Mouse (Mus musculus) cerebellum, adult 11 months (tissue): ENCODE results near the gene Ppp3ca.
A peak's percentile ranks its signal among the peaks of the same experiment; 100 is the strongest.

ENCODE experiments used
- DNase-seq: peaks from one replicate; pipeline ENCODE4 v3.0.0; 2022

The Ppp3ca gene

DNA sequence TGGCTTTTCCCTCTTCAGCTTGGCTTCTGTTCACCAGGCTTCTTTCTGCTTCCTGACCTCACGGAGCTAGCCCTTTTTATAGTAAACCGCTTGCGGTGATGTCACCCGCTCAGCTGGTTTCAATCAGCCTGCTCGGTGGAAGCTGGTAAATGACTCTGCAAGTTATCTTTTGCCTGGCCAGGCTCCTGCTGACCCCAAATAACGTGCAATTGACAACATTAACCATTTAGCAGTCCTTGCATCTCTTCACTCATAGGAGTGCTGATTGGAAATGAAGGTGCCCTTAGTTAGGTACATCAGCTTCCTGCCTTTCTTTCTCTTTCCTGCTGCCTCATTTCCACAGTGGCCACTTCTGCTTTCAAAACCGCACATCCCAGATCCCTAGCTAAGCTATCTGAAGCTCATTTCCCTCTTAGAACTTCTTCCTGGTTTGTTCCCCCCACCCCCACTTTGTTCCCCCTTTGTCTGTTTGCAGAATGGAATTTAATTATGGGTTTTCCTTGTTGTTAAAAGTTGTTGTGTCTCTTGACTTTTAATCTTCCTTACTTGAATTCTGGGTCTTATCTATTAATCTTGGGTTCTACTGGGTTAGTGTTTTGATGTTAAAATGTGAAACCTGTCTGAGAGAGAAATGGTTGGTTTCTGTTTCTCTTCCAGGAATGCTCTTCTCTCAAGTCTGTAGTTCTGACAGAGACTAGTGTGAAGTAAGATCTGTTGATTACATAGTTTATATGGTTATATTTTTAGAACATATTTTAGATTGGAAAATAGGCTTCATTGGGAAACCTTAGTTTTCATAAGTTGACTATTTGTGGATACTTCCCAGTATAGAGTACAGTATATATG is 55.6 kb downstream of the Ppp3ca start:
- peak; percentile 77 for DNase-seq

DNA sequence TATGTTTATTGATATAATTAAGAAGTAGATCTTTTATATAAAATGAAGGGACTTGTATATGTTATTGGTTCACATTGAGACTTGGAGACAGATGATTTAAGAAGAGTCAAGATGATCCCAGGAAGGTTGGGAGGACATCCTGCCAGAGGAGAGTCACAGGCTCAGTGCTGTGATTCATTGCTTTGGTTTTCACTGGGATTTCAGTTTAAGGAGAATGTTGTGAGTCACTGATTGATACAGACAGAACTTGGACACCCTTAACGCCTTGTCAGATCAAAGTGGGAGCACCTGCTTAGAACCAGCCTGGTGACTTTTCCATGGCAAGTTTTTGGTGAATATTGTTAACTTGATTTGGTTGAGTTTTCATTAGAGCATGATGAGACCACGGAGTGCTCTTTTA is 58.0 kb downstream of the Ppp3ca start:
- DNase-seq, result no peak

DNA sequence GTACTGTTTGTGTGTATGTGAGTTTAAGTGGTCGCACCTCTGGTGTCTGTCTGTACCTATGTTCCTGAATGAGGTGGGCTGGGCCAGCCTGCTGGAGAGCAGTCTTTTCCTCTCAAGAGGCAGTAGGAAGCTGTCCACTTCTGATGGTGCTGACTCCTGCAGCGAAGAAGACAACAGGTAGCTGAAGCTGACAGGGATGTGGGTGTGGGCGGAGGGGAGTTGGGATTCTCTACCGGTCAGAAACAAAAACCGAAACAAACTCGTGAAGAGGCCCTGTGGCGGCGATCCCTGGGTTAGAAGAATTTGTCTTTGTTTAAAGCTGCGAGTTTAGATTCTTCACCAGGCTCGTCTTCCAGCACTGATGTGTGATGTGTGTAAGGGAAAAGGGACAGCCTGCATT is 60.1 kb downstream of the Ppp3ca start:
- DNase-seq, result no peak

DNA sequence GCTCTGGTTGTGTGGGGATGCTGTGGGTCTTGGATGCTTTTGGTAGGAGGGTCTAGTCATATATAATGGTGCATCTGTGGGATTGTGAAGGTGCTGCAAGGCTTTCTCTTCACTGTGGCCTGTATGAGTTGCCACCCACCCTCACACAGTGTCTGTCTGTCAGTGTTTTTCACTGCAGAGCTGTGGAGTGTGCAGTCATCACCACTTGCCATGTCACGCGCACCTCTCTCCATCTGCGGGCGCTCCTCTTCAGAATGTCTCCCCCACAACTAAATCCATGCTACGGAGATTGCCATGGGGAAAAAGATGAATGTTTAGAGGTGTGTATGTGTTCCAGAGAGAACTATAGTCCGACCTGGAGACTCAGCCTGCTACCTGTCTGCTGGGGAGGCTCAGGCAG is 61.7 kb downstream of the Ppp3ca start:
- no peak for DNase-seq

DNA sequence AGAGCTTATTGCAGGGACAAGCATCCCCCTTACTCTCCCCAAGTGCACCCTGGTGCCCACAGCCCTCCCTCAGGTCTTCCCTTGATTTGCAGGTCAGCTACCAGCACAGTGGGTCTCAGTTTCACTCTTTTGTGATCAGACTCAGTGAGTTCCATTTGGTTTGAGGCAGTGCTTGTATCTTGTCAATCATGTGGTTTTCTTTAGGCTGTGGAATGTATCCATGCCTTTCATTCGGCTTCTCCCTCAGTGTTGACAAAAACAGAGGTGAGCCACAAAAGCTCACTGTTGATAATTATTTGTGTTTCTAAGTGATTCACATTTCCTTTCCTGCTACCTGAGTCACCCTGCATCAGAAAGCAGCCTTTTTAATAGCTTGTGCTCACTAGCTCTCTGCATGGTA is 66.1 kb downstream of the Ppp3ca start:
- no peak for DNase-seq

DNA sequence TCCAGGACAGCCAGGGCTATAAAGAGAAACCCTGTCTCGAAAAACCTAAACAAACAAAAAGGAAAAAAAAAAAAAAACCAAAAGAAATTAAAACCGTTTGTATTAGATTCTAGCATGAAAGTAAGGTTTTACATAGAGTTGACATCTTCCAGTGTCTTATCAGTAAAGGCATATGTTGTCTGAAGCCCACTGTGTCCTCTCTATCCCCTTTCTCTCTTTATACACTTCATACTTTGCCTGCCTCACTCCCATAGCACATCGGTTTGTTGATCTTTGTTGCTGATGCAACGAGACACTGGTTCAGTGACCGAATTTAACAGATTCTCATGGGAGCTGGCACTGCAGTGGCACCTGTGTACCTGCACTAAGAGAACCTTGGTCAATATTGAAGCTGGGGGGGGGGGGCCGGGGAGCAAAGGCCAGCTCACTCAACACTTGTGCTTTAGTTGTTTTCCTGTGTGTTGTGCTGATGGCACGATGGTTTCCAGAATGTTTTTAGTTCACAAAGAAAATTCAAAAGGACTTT is 66.9 kb downstream of the Ppp3ca start:
- no peak for DNase-seq

DNA sequence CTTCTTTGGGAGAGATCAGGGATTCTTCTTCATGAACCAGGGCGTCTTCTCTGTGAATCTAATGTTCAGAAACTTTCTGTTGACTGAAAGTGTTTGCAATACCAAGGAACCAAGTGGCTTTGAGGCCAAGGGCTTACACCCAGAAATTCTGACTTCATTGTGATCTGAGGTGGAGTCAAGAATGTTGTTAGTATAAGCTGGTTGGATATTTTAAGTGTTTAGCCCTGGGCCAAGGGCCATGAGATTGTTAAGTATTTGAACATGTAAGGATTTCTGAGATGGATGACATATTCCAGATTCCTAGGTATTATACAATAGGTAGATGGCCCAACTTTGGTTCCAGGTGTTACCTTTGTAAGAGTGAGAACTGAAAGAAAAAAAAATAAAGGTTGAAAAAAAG is 68.5 kb downstream of the Ppp3ca start:
- DNase-seq, result no peak

DNA sequence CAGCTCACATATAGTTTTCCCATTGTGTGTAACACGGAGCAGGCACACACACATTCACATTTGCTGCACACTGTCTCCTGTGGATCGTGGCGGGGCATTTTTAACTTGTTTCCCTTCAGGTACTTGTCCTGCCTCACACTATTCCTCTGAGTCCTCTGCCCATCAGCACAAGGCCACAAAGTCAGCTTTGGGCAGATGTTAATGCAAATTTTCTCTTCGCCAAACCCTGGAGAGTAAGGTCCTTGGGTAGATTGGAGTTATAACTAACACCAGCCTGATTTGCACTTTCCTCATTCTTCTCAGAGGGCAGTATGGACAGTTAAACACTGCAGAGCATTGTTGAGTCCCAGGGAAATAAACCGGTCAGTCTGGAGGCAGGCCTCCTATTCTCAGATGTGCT is 69.0 kb downstream of the Ppp3ca start:
- no peak for DNase-seq

DNA sequence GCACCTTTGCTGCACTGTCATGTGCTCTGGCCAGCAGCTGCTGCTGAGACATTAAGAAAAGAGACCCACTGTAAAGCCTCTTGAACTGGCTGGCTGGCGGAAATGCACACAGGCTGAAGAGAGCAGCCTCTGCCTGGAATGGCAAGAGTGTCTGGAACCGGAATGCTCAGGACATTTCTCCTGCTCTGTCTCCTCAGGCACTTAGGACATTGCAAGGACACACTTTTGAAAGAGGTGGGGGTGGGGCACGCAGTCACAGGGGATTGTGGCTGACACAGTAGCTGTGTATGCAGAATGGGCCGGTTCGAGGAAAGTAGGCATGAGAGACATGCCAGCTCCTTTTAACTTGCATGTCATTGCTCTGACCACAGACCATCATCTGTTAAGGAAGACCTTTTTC is 71.7 kb downstream of the Ppp3ca start:
- DNase-seq, result no peak

DNA sequence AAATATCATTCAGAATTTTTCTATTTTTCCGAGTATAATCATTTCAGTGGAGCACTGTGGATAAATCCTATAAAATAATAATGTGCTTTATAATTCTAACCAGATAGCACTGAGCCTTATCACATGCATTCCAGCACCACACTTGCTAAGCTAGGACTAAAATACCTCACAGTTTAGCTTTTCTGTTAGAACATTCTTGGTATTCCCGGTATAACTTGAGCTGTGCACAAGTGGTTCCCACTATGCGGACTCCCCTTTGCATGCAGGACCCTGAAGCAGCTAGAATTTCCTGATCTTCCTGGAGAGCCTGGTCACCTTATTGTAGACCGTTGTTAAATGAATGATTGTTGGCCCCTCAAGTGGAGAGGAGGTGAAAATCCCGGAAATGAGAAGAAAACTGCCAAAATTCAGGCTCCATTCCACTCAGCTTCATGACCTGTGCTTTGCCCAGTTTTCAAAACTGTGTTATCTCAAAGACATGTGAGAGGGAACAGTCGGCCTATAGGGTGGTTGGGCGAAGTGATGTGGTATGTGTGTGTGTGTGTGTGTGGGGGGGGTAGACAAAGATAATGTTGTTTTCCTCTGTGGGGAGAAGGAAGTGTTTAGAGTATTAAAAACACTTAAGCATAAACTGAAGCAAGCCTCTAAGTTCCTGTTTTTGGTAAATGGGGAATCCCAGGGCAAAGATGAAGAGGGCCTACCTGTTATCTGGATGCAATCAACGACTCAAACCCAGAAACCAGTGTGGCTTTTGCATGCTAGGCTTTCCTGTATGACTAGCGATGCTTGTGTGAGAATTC is 72.5 kb downstream of the Ppp3ca start:
- no peak for DNase-seq

DNA sequence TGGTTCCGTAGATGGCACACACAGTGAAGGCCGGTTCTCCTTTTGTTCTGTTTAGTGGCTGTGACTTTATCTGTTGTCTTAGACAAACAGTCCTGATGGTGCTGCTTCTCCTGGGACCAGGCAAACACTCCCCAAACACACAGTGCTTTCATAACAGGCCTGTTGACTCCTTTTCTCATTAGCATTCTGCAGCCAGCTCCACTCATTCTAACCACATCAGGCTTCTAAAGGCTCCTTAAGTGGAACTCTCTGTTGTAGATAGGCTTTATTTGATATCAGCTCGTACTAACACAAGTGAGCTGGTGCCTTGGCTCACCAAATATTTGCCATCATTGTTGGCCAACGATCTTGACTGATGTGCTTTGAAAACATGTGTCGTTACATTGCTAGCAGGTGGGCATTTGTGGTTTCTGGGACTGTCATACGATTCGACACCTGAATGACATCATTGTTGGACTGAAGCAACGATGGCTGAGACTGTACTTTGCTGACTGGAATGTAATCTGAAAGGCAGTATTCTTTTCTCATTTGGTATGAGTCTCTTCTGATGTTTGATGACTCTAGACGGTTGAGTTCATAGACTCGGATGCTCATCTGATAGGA is 74.5 kb downstream of the Ppp3ca start:
- DNase-seq, result no peak

DNA sequence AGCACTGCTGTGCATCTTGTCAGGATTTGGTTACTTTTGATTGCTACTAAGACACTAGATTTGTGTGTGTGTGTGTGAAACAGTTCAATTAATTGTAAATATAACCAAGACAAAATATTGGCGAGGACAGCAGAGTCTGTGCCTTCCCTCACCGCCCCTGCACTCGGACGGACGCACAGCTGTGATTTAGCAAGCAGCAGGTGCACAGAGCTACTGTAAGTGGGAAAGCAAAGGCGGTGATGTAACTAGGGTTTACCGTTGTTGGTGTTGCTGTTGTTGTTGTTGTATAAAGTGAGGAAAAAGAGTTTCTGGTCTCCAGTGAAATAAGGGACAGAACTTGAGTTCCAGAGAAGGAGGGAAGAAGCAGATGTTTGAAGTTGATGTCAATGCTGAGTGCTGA is 75.5 kb downstream of the Ppp3ca start:
- no peak for DNase-seq

DNA sequence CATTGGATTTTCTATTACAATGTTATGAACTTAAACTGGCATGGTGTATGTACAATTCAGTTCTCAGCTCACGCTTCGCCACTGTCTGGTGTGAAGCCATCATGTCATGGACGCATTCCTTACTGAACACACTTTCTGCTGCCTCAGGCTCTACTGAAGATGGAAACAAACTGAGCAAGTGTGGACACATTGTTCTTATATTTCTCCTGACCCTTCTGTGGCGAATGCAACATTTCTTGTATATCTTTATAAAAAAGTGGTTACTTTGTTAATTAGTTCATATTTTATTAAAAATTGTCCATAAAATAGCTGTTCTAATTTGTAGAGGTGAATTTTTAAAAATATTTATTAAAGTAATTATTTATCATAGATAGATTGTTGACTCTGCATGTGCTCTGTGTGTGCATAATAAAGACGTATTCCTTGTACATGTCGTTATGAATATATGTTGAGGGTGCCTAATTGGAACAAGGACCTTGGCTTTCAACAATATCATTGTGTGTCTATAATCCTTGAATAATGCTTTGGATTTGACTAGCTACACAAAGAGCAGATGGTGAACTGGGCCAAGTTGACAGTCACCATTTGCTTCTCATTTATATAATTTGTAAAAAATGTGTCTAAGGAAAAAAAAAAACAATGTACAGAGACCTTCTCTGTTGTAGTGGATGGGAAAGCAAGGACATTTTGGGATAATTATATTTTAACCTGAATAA is 79.0 kb downstream of the Ppp3ca start:
- no peak for DNase-seq

DNA sequence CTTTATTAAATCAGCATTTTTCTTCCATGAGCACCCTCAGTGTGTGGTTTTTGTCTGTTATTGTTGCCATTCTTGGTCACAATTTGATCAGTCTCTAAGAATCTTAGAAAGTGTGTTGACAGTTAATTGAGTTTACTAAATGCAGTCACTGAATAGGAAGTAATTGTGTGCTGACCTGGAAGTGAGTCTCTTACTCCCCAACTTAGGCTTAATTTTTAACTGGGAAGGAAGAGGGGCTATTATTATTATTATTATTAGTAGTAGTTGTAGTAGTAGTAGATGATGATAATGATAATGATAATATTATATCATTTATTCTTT is 79.5 kb downstream of the Ppp3ca start:
- DNase-seq, result no peak

DNA sequence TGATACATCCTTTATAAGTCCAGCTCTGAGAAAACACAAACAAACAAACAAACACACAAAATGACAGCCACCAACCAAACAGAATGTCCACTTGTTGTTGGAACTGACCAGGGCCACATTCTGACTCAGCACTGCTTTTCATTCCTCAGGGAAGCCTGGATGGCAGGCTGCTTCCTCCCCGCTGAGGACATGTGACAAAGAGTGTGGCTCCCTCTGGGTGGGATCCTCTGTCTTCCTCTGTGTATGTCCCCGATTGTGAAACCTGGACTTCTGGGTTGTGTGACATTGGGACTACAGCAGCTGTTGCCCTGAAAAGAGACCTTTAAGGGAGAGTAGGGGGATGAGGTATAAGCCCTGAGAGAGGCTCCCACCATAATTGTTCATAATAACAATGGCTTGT is 80.0 kb downstream of the Ppp3ca start:
- no peak for DNase-seq

DNA sequence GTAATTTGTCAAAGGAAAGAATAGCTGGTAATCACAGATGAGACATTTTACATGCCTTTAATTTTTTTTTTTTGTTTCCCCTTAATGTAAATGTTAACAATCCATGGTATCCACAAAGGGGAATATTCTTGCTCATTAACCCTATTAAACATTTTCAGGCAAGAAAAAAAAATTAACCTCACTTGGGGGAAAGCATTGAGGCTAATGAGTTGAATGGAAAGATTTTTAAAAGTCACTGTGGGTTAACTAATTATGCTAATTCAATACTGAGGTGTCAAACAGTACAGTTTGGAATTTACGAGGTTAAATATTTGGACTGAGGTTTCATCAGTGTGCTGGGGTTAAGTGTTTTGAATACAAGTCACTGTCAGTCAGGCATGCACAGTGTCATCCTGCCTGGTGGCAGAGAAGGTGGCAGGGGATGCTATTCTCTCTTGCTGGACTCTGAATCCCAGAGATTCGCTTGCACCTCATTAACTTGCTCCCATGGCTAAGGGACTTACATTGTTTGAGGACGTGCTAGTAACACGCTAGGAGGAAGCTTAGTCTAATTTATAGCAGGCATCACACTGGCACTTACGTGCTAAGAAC is 82.3 kb downstream of the Ppp3ca start:
- no peak for DNase-seq

DNA sequence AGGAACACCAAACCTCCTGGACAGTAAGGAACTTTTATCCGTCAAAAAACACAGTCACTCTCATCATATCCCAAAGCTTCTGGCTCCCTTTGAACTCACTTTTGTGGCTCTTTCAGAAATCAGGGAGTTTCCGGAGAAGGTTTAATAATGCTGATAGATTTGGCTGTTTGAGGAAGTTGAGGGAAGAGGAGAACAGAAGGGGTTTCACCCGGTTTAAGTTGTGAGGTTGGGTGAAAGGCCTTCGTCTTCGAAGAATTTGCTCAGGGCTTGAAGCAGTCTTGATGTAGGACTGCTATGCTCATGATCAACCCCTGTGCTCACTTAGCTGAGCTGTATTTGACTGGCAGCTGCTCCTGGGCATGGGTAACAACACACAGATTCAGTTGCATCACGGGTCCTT is 86.2 kb downstream of the Ppp3ca start:
- DNase-seq, result no peak

DNA sequence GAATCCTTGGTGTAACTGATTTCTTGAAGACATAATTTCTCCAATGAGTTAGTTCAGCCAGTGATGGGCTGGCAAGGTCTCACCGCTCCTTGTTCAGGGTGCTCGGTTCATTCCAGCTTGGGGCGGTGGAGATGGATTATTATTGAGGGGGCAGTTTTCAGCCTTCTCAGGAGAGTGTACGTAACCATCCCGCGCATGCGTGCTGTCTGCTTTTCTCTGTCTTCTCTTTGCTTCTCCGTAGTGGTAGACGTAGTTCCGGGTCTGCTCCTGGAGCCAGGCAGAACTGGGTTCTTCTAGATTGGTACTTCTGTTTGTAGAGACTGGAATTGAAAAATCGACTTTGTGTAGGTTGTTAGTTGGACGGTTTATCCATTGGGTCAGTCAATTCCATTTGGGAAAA is 89.5 kb downstream of the Ppp3ca start:
- no peak for DNase-seq

DNA sequence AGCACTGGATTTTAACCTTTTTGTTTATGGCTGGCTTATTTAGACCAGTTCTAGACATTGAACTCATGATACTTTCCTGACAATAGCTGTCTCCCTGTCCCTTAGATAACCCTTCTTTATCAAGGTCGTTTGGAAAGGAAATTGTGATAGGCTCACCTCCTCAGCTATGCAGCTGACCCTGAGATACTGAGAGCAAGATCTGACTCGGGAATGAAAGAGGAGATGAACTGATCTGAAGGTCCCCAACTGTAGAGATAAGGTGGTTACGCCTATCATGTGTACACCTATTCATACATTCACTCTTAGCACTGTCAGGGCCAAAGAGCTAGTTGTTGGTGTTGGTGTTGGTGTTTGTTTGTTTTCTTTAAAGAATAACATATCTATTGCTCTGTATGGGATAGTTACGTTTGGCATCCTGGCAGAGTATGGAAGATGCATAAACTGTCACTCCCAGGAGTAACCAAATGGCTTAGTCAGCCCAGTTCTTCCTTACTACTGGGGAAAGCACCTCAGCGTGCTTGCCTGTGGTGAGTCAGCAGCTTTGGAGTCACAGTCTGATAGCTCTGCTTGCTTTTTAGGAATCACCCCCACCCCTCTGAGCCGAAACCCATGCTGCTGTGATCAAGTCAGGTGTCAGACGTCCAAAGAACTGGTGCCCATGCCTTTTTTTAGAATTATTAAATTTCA is 91.5 kb downstream of the Ppp3ca start:
- DNase-seq, result no peak

DNA sequence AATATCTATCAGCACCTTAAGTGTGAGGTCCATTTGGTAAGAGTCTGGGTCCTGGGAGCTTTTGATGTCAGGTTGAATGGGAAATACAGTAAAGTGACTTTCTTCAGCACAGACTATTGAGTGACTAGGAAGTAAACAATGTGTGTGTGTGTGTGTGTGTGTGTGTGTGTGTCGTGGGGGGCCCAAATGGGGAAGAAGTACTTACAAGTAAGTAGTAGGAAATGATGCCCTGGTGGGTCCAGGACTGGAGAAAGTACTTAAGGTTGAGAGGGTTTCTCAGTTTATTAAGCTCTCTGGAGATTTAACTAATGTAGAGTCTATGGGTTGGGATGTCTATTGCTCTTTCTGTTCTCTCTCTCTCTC is 92.0 kb downstream of the Ppp3ca start:
- DNase-seq, result no peak

DNA sequence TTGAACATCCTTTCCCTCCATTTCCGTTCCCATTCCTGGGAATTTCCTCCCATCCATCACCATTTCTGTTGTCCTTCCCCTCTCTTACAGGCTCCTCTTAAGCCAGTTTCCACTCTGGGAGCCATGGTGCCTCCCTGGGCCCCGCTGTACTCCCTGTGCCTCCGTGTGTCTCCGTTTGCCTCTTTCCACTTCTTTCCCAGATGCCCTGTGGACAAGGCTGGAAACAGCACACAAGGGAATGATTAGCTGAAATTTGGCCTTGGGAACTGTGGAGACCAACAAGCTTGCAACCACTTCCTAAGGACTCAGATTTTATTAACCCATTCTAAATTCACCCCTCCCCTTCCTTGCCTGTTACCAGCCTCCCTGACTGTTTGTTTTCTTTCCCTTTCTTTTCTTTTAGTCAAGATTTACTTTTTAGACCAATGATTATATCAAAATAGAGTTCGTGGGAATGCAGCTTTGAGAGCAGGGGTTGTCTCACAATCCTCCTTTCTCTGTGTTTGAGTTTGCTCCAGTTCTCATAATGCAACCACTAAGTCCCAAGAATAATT is 93.9 kb downstream of the Ppp3ca start:
- DNase-seq, result no peak

DNA sequence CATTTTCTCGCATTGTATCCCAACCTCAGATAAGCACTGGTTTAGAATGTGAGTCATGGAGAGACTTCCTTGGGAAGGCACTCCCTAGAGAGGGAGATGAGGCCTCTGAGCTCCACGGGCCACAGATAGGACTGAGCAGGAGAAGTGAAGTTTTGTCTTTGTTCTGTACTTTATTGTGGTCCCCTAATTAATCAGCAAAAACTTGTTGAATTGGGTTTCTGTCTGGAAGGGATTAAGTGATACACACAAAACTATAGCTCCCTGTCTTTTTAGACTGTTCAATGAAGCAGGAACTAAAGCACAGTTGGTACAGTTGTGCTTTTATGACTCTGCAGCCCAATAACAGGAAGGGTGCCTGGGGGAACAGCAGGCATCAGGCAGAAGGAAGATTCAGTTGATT is 95.6 kb downstream of the Ppp3ca start:
- DNase-seq, result no peak
